Mouse (Mus musculus) kidney, postnatal 0 days (tissue): Measurements from ENCODE around the gene Gata3. TPM values are rescaled to one million over a fixed set of nuclear protein-coding genes. Genes with fewer than 3 reads are reported as not detected.
A peak's percentile ranks its signal among the peaks of the same experiment; 100 is the strongest.

Experiments used
- ATAC-seq: fragments of 200-750 bp; cut with Nextera tagmentation; replicated peaks from 2 replicates; pipeline ENCODE4 v1.8.0; 2017; ENCODE audit warnings: low read depth, moderate number of reproducible peaks, moderate TSS enrichment, moderate library complexity; ENCODE audit not compliant: low FRiP score
- DNase-seq: peaks from one replicate; pipeline ENCODE4 v3.0.0-alpha.2; 2016; ENCODE audit warnings: low spot score
- H3K27ac ChIP-seq: fragments of 300-500 bp; sonication (generic); 2 replicates; pipeline ENCODE4 v1.5.1; 2014; ENCODE audit warnings: mild to moderate bottlenecking
- H3K27me3 ChIP-seq: fragments of 300-500 bp; sonication (generic); 2 replicates; pipeline ENCODE4 v1.6.1; 2014; ENCODE audit warnings: low read length, mixed read lengths; ENCODE audit not compliant: insufficient read depth
- H3K36me3 ChIP-seq: fragments of 300-500 bp; sonication (generic); 2 replicates; pipeline ENCODE4 v1.6.1; 2014; ENCODE audit warnings: low read length, mixed read lengths; ENCODE audit not compliant: insufficient read depth
- H3K4me1 ChIP-seq: fragments of 300-500 bp; sonication (generic); replicated peaks from 2 replicates; pipeline ENCODE4 v1.6.1; 2014; ENCODE audit warnings: antibody characterized with exemption, low read length, mixed read lengths; ENCODE audit not compliant: insufficient read depth
- H3K4me2 ChIP-seq: fragments of 300-500 bp; sonication (generic); 2 replicates; pipeline ENCODE4 v1.6.1; 2014; ENCODE audit warnings: mild to moderate bottlenecking, low read length, moderate library complexity, mixed read lengths
- H3K4me3 ChIP-seq: fragments of 300-500 bp; sonication (generic); replicated peaks from 2 replicates; pipeline ENCODE4 v1.5.1; 2014; ENCODE audit warnings: low read depth, low read length
- H3K9ac ChIP-seq: fragments of 300-500 bp; sonication (generic); 2 replicates; pipeline ENCODE4 v1.6.1; 2014; ENCODE audit warnings: low read depth, low read length
- H3K9me3 ChIP-seq: fragments of 300-500 bp; sonication (generic); replicated peaks from 2 replicates; pipeline ENCODE4 v1.6.1; 2016; ENCODE audit warnings: low read length, inconsistent platforms, mixed read lengths
- CTCF ChIP-seq: IDR thresholded peaks from 2 replicates; pipeline ENCODE4 v1.5.1; 2016; ENCODE audit warnings: antibody characterized with exemption, low read depth, mild to moderate bottlenecking, moderate library complexity
- WGBS: fragments of 180-500 bp; shearing (Covaris S2); extraction: QIAGEN DNeasy Blood & Tissue Kit; methylation state at CpG from one replicate; pipeline ENCODE4 v1.1.7; 2014; 5-methylcytosine and 5-hydroxymethylcytosine counted together
- polyA plus RNA-seq: library from polyadenylated mRNA; unstranded; fragments of >200 nt; fragmentation: Nextera tagmentation; extraction: Ambion mirVana; gene quantifications from 2 replicates; pipeline ENCODE4 v1.2.1, GENCODE M21; 2015

Gata3 gene
- polyA plus RNA-seq, 1 experiment from 2014 or later, result 95.1 TPM

DNA sequence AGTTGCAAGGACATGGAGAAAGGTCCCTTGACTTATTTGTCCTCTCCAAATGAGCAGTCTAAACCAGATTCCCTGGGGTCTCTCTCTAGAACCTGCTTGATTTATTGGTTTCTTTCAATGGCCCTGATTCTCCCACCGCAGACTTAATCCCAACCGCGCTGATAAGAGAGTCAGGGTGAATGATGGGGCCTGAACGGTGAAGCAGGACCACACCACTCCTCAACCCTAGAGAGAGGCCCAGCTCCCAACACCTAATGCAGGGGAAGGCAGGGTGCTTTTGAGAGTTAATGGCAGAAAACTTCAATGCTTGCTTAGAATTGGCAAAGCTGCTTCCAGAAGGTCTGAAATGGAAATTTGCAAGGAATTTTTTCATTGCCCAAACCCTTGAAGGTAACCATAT lies 14.6 kb downstream of the Gata3 start:
- H3K27ac ChIP-seq, result peak overlapping the region; percentile 57; the same call in 1 of the 2 replicates
- no peaks in the 10 kb centered on the region for H3K9me3 ChIP-seq
- TF ChIP-seq CTCF, result no peak
- peaks cover 24% of the 10 kb centered on the region for H3K27me3 ChIP-seq
- 29% methylated on average over 4 of the region's 4 CpGs for WGBS
- ATAC-seq (no peak), DNase-seq (no peak)
- H3K9ac ChIP-seq, result peak overlapping the region; percentile 58
- peak overlapping the region; percentile 91 for H3K4me2 ChIP-seq
- peak overlapping the region; percentile 57 for H3K4me3 ChIP-seq
- no peaks in the 10 kb centered on the region for H3K4me1 ChIP-seq
- no peaks in the 10 kb centered on the region for H3K36me3 ChIP-seq

DNA sequence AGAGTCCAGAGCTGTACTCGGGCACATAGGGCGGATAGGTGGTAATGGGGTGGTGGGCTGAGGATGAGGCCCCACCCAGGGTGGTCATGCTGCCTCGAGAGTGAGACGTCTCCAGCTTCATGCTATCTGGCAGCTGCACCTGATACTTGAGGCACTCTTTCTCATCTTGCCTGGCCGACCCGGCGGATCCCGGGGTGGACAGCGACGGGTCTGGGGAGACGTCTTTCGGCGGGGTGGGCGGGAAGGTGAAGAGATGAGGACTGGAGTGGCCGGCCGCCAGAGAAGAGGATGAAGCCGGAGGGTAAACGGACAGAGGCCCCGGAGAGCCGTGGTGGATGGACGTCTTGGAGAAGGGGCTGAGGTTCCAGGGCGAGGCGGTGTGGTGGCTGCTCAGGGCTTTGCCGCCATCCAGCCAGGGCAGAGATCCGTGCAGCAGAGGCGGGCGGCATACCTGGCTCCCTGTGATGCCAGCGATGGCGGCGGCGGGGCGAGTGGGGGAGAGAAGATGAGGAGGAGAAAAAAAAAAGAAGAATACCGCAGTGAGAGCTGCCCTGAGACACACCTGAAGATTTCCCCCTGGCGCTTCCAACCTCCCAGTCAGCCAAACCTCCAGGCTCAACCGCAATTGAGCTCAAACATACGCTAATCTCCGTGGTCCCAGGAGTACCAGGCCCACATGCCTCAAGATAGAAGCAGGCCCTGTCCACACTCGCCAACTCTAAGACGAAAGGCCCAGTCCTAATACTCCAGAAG lies 15.2 kb downstream of the Gata3 start:
- Histone ChIP-seq H3K4me1 (no peaks in the 10 kb centered on the region), H3K9me3 (no peaks in the 10 kb centered on the region), H3K36me3 (no peaks in the 10 kb centered on the region), H3K4me3 (peak overlapping the region; percentile 57), H3K27me3 (peaks cover 26% of the 10 kb centered on the region), H3K9ac (peak overlapping the region; percentile 58), H3K4me2 (peak overlapping the region; percentile 91), H3K27ac (peak overlapping the region; percentile 57; the same call in 1 of the 2 replicates)
- 21% methylated on average over 38 of the region's 39 CpGs for WGBS
- ATAC-seq (no peak), DNase-seq (no peak)
- no peak for TF ChIP-seq CTCF

DNA sequence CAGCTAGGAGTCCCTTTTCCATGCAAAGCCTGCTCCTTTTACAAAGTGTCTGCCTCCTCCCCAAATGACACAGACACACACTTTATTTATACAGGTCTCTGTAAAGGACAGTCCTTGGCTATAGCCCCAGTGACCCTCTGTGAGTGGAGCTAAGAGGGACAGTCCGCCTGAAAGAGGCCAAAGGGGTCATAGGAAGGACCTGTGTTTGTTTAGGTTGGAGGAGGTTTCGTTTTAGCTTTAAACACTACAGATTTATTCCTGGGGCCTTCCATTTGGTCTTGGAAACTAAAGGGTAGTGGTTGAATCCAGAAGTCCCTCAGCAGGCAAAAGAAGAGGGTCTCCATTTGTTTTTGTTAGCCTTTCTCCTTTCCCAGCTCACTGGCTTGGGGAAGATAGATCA lies 16.1 kb downstream of the Gata3 start:
- H3K4me1 ChIP-seq, result no peaks in the 10 kb centered on the region
- no peak for DNase-seq
- TF ChIP-seq CTCF, result no peak
- H3K36me3 ChIP-seq, result no peaks in the 10 kb centered on the region
- peak overlapping the region; percentile 91 for H3K4me2 ChIP-seq
- peak overlapping the region; percentile 57 for H3K4me3 ChIP-seq
- WGBS, result 23% methylated on average over 2 of the region's 2 CpGs
- peak overlapping the region; percentile 58 for H3K9ac ChIP-seq
- no peak for ATAC-seq
- H3K9me3 ChIP-seq, result no peaks in the 10 kb centered on the region
- peak overlapping the region; percentile 57; the same call in 1 of the 2 replicates for H3K27ac ChIP-seq
- H3K27me3 ChIP-seq, result peaks cover 32% of the 10 kb centered on the region

DNA sequence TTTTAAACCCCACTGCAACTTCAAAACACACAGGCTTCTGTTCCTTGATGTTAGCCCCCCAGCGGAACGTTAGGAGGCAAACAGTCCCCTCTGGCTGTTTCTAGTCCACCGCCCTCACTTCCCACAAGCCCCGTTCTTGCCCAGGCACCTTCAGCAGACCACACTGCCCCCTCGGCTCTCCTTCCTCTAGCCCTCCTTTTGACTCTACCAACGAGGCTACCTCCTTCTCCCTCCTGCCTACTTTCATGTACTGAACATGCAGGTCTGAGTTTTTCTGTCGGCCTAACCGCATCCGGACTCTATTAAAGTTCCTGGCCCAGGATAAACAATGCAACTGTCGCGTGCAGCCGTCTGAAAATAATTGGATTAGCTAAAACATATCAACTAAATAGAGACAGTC lies 17.2 kb downstream of the Gata3 start:
- ATAC-seq (no peak), DNase-seq (no peak)
- peak overlapping the region; percentile 57 for H3K4me3 ChIP-seq
- WGBS, result 16% methylated on average over 12 of the region's 12 CpGs
- peak overlapping the region; percentile 91 for H3K4me2 ChIP-seq
- no peak for TF ChIP-seq CTCF
- H3K36me3 ChIP-seq, result no peaks in the 10 kb centered on the region
- H3K4me1 ChIP-seq, result no peaks in the 10 kb centered on the region
- H3K27me3 ChIP-seq, result peaks cover 32% of the 10 kb centered on the region
- peak overlapping the region; percentile 58 for H3K27ac ChIP-seq
- peak overlapping the region; percentile 58; the same call in 1 of the 2 replicates for H3K9ac ChIP-seq
- no peaks in the 10 kb centered on the region for H3K9me3 ChIP-seq

DNA sequence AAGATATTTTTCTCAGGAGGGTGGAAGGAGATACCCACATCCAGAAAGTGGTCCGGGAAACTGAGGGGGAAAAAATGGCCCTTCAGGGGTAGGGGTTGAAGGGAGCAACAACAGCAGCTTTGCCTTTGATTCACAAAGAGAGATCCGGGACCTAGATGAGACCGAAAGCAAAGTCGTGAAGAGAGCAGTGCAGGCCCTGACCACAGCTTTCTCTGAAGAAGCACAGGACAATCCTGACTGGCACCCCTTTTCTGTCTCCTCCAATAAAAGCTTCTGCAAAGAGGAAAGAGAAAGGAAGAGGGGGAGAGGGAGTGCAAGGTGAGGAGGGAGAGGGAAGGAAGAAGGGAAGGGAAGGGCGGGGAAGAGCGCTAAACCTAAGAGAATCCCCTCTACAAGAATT lies 18.0 kb downstream of the Gata3 start:
- DNase-seq (no peak), ATAC-seq (no peak)
- H3K9ac ChIP-seq, result peak overlapping the region; percentile 58; the same call in 1 of the 2 replicates
- H3K9me3 ChIP-seq, result no peaks in the 10 kb centered on the region
- TF ChIP-seq CTCF, result no peak
- H3K36me3 ChIP-seq, result no peaks in the 10 kb centered on the region
- WGBS, result 49% methylated on average over 6 of the region's 6 CpGs
- H3K4me2 ChIP-seq, result peak overlapping the region; percentile 91; the same call in 1 of the 2 replicates
- H3K27me3 ChIP-seq, result peaks cover 28% of the 10 kb centered on the region
- no peak overlapping the region for H3K27ac ChIP-seq
- H3K4me3 ChIP-seq, result peak overlapping the region; percentile 57
- no peaks in the 10 kb centered on the region for H3K4me1 ChIP-seq

DNA sequence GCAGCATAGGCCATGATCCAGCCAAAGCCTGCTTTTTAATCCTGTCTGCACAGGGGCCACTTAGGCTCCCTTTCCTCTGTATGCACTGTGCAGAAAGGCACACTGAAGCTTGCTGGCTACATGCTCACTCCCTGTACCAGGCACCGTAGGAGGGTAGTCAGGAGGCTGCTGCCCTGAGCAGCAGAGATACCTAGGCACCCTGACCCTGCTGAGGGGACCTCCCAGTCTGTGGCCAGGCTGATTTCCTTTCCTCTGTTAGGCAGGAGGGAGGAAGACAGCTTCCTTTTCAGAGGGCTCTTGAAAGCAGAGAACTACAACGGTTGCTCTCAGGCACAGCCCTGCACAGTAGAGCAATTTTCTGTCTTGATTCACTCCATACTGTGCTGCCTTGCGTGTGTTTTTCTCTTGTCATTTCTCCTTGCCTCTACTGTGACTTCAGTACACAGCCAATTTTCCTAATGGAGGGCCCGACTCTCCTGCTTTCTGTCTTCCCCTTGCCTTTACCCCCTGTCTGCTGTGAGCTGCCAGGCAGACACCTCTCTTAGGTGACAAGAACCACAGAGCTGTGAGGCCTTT lies 18.6 kb downstream of the Gata3 start:
- Histone ChIP-seq H3K4me2 (peak overlapping the region; percentile 91), H3K36me3 (no peaks in the 10 kb centered on the region), H3K9ac (peak overlapping the region; percentile 58; the same call in 1 of the 2 replicates), H3K9me3 (no peaks in the 10 kb centered on the region), H3K27me3 (peaks cover 28% of the 10 kb centered on the region), H3K4me3 (peak overlapping the region; percentile 57), H3K27ac (no peak overlapping the region), H3K4me1 (no peaks in the 10 kb centered on the region)
- ATAC-seq (no peak), DNase-seq (no peak)
- WGBS, result 27% methylated on average over 4 of the region's 4 CpGs
- no peak for TF ChIP-seq CTCF
